In genomic region chr12:112546110-112546509, GRCm38 (mm10) we compare ENCODE assay signal across 22 mouse cellular contexts. TPM values are rescaled to one million over a fixed set of nuclear protein-coding genes. Genes with fewer than 3 reads are reported as not detected.
DNase-seq lines count a peak whose midpoint lies in the region; ATAC-seq lines count a peak whose summit lies in the region.
"Had no signal": no experiment of that assay in that cellular context is flagged by ENCODE, and none has a peak within 500 bp of the region (broad histone marks: within the 10 kb centered on the region; RNA-seq: fewer than 3 reads in every experiment).

No protein-coding gene starts in this region.

- no peak for ATAC-seq in forebrain, embryonic 11.5 days (replicated peaks; ENCODE audit: low FRiP score)
- ATAC-seq in forebrain, embryonic 15.5 days (replicated peaks): no peak
- ATAC-seq in hindbrain, embryonic 11.5 days (ENCODE audit: low FRiP score): no peak
- no peak for ATAC-seq in midbrain, embryonic 12.5 days (ENCODE audit: low FRiP score, low read depth)
- no peak for ATAC-seq in midbrain, embryonic 15.5 days (replicated peaks)
- ATAC-seq: forebrain, embryonic 14.5 days; intestine, postnatal 0 days; Patski had no signal

- no peak for DNase-seq in forebrain, embryonic 11.5 days (ENCODE audit: low spot score)
- DNase-seq in hindbrain, embryonic 10.5 days (ENCODE audit: low spot score): no peak
- DNase-seq in hindbrain, embryonic 11.5 days (ENCODE audit: low spot score): no peak
- DNase-seq: adrenal gland, postnatal 10 days; adrenal gland, postnatal 36 days; cerebellum, adult 18-20 months; cerebellum, adult 9-10 months; cerebellum, postnatal 14 days; gastrocnemius, postnatal 10 days; gastrocnemius, postnatal 36 days; heart, adult 2 months; heart, postnatal 4 days had no signal

- H3K27ac ChIP-seq in forebrain, embryonic 11.5 days (ENCODE audit: low read depth, low read length): 0 out of 2 replicates have a peak overlapping the region, but pooled peaks have one; percentile 8
- no peak overlapping the region for H3K27ac ChIP-seq in forebrain, embryonic 15.5 days (replicated peaks)
- H3K27ac ChIP-seq in hindbrain, embryonic 10.5 days: 0 out of 2 replicates have a peak overlapping the region, but pooled peaks have one; percentile 83
- no peak overlapping the region for H3K27ac ChIP-seq in hindbrain, embryonic 11.5 days (ENCODE audit: low read depth, low read length)
- H3K27ac ChIP-seq in midbrain, embryonic 12.5 days (replicated peaks): peak overlapping the region; percentile 40
- no peak overlapping the region; the same call in 1 of the 2 replicates for H3K27ac ChIP-seq in midbrain, embryonic 15.5 days
- H3K27ac ChIP-seq: heart, adult 2 months; heart, embryonic 13.5 days; hindbrain, embryonic 15.5 days had no signal

- H3K27me3 ChIP-seq in forebrain, embryonic 11.5 days (ENCODE audit: control insufficient read depth, insufficient read depth, low read length): no peaks in the 10 kb centered on the region
- H3K27me3 ChIP-seq in forebrain, embryonic 15.5 days: no peaks in the 10 kb centered on the region
- peaks cover 30% of the 10 kb centered on the region for H3K27me3 ChIP-seq in hindbrain, embryonic 10.5 days (ENCODE audit: insufficient read depth, poor library complexity, severe bottlenecking)
- H3K27me3 ChIP-seq in hindbrain, embryonic 11.5 days (ENCODE audit: control insufficient read depth, insufficient read depth, low read length): no peaks in the 10 kb centered on the region
- H3K27me3 ChIP-seq in midbrain, embryonic 12.5 days: peaks cover 26% of the 10 kb centered on the region
- no peaks in the 10 kb centered on the region for H3K27me3 ChIP-seq in midbrain, embryonic 15.5 days (replicated peaks)
- H3K27me3 ChIP-seq: heart, embryonic 13.5 days; Patski had no signal

- no peaks in the 10 kb centered on the region for H3K36me3 ChIP-seq in forebrain, embryonic 11.5 days (ENCODE audit: control insufficient read depth, insufficient read depth, low read length)
- no peaks in the 10 kb centered on the region for H3K36me3 ChIP-seq in forebrain, embryonic 15.5 days
- H3K36me3 ChIP-seq in hindbrain, embryonic 10.5 days: no peaks in the 10 kb centered on the region
- no peaks in the 10 kb centered on the region for H3K36me3 ChIP-seq in hindbrain, embryonic 11.5 days (ENCODE audit: control insufficient read depth, insufficient read depth, low read length)
- no peaks in the 10 kb centered on the region for H3K36me3 ChIP-seq in midbrain, embryonic 12.5 days
- no peaks in the 10 kb centered on the region for H3K36me3 ChIP-seq in midbrain, embryonic 15.5 days (replicated peaks)
- H3K36me3 ChIP-seq: heart, embryonic 10.5 days; heart, embryonic 13.5 days; hindbrain, embryonic 15.5 days had no signal

- peaks cover 22% of the 10 kb centered on the region for H3K4me1 ChIP-seq in forebrain, embryonic 11.5 days (replicated peaks; ENCODE audit: control insufficient read depth, insufficient read depth, low read length)
- peaks cover 39% of the 10 kb centered on the region for H3K4me1 ChIP-seq in forebrain, embryonic 15.5 days
- peaks cover 63% of the 10 kb centered on the region for H3K4me1 ChIP-seq in hindbrain, embryonic 10.5 days (replicated peaks)
- peaks cover 25% of the 10 kb centered on the region for H3K4me1 ChIP-seq in hindbrain, embryonic 11.5 days (replicated peaks; ENCODE audit: control insufficient read depth, insufficient read depth, low read length)
- peaks cover 37% of the 10 kb centered on the region for H3K4me1 ChIP-seq in midbrain, embryonic 12.5 days
- peaks cover 29% of the 10 kb centered on the region for H3K4me1 ChIP-seq in midbrain, embryonic 15.5 days

- no peak overlapping the region for H3K4me3 ChIP-seq in forebrain, embryonic 11.5 days (ENCODE audit: low read depth, low read length)
- H3K4me3 ChIP-seq in forebrain, embryonic 15.5 days: no peak overlapping the region
- no peak overlapping the region for H3K4me3 ChIP-seq in hindbrain, embryonic 10.5 days
- H3K4me3 ChIP-seq in hindbrain, embryonic 11.5 days (ENCODE audit: low read depth, low read length): no peak overlapping the region
- no peak overlapping the region for H3K4me3 ChIP-seq in midbrain, embryonic 12.5 days
- H3K4me3 ChIP-seq in midbrain, embryonic 15.5 days: no peak overlapping the region
- H3K4me3 ChIP-seq: heart, adult 2 months; heart, embryonic 10.5 days; heart, embryonic 13.5 days; hindbrain, embryonic 15.5 days had no signal

- H3K9me3 ChIP-seq in forebrain, embryonic 11.5 days (ENCODE audit: control insufficient read depth, low read length): no peaks in the 10 kb centered on the region
- H3K9me3 ChIP-seq in forebrain, embryonic 15.5 days: no peaks in the 10 kb centered on the region
- H3K9me3 ChIP-seq in hindbrain, embryonic 10.5 days: no peaks in the 10 kb centered on the region
- no peaks in the 10 kb centered on the region for H3K9me3 ChIP-seq in hindbrain, embryonic 11.5 days (ENCODE audit: control insufficient read depth, low read length)
- H3K9me3 ChIP-seq in midbrain, embryonic 12.5 days: no peaks in the 10 kb centered on the region
- H3K9me3 ChIP-seq in midbrain, embryonic 15.5 days: no peaks in the 10 kb centered on the region
- H3K9me3 ChIP-seq: heart, embryonic 10.5 days; heart, embryonic 13.5 days; hindbrain, embryonic 15.5 days had no signal

- 89% methylated on average over 8 of the region's 8 CpGs for WGBS in forebrain, embryonic 11.5 days
- WGBS in forebrain, embryonic 15.5 days: 83% methylated on average over 8 of the region's 8 CpGs
- WGBS in hindbrain, embryonic 10.5 days: 92% methylated on average over 8 of the region's 8 CpGs
- 90% methylated on average over 8 of the region's 8 CpGs for WGBS in hindbrain, embryonic 11.5 days
- WGBS in midbrain, embryonic 12.5 days: 92% methylated on average over 8 of the region's 8 CpGs
- 87% methylated on average over 8 of the region's 8 CpGs for WGBS in midbrain, embryonic 15.5 days

- no peak overlapping the region for H3K4me2 ChIP-seq in forebrain, embryonic 11.5 days (ENCODE audit: low read depth, low read length, severe bottlenecking)
- no peak overlapping the region for H3K4me2 ChIP-seq in forebrain, embryonic 15.5 days (replicated peaks)
- no peak overlapping the region for H3K4me2 ChIP-seq in hindbrain, embryonic 11.5 days (replicated peaks; ENCODE audit: low read depth, low read length)
- H3K4me2 ChIP-seq in midbrain, embryonic 12.5 days (replicated peaks): no peak overlapping the region
- H3K4me2 ChIP-seq in midbrain, embryonic 15.5 days: no peak overlapping the region
- H3K4me2 ChIP-seq: heart, embryonic 13.5 days; hindbrain, embryonic 15.5 days had no signal

- no peak overlapping the region for H3K9ac ChIP-seq in forebrain, embryonic 11.5 days (ENCODE audit: low read length)
- H3K9ac ChIP-seq in forebrain, embryonic 15.5 days (replicated peaks): no peak overlapping the region
- no peak overlapping the region for H3K9ac ChIP-seq in hindbrain, embryonic 11.5 days (ENCODE audit: low read depth, low read length)
- H3K9ac ChIP-seq in midbrain, embryonic 12.5 days (replicated peaks): no peak overlapping the region
- no peak overlapping the region for H3K9ac ChIP-seq in midbrain, embryonic 15.5 days
- H3K9ac ChIP-seq: heart, embryonic 13.5 days; hindbrain, embryonic 15.5 days had no signal

RNA-seq across cellular contexts. Expression of gene Tmem179, which starts 29.6 kb away (rescaled TPM):
- 3.1 and 3.4 TPM in 2 replicates for polyA plus RNA-seq in forebrain, embryonic 11.5 days (2014; fragmentation: Nextera tagmentation; extraction: Ambion mirVana)
- polyA plus RNA-seq in forebrain, embryonic 15.5 days (2015; fragmentation: Nextera tagmentation; extraction: Ambion mirVana): 48.4 and 51.6 TPM in 2 replicates
- polyA plus RNA-seq in hindbrain, embryonic 10.5 days (2016; fragmentation: Nextera tagmentation; extraction: Ambion mirVana): 2.9 and 7.2 TPM in 2 replicates
- polyA plus RNA-seq in hindbrain, embryonic 11.5 days (2014; fragmentation: Nextera tagmentation; extraction: Ambion mirVana): 6.0 and 7.0 TPM in 2 replicates
- polyA plus RNA-seq in midbrain, embryonic 12.5 days (2016; fragmentation: Nextera tagmentation; extraction: Ambion mirVana): 9.7 and 12.0 TPM in 2 replicates
- polyA plus RNA-seq in midbrain, embryonic 15.5 days (2015; fragmentation: Nextera tagmentation; extraction: Ambion mirVana): 87.0 and 90.2 TPM in 2 replicates

RNA-seq across cellular contexts. Expression of gene Inf2, which starts 42.5 kb away (rescaled TPM):
- 1.6 and 2.4 TPM in 2 replicates for polyA plus RNA-seq in forebrain, embryonic 11.5 days (2014; fragmentation: Nextera tagmentation; extraction: Ambion mirVana)
- 3.0 and 3.9 TPM in 2 replicates for polyA plus RNA-seq in forebrain, embryonic 15.5 days (2015; fragmentation: Nextera tagmentation; extraction: Ambion mirVana)
- polyA plus RNA-seq in hindbrain, embryonic 10.5 days (2016; fragmentation: Nextera tagmentation; extraction: Ambion mirVana): 1.5 and 1.8 TPM in 2 replicates
- polyA plus RNA-seq in hindbrain, embryonic 11.5 days (2014; fragmentation: Nextera tagmentation; extraction: Ambion mirVana): 1.2 and 1.4 TPM in 2 replicates
- polyA plus RNA-seq in midbrain, embryonic 12.5 days (2016; fragmentation: Nextera tagmentation; extraction: Ambion mirVana): 1.2 and 1.3 TPM in 2 replicates
- polyA plus RNA-seq in midbrain, embryonic 15.5 days (2015; fragmentation: Nextera tagmentation; extraction: Ambion mirVana): 1.0 and 2.4 TPM in 2 replicates

RNA-seq across cellular contexts. Expression of gene A530016L24Rik, which starts 56.9 kb away (rescaled TPM):
- 0.13 TPM in 1 of 2 replicates, not detected in the other for polyA plus RNA-seq in forebrain, embryonic 11.5 days (2014; fragmentation: Nextera tagmentation; extraction: Ambion mirVana)
- polyA plus RNA-seq in forebrain, embryonic 15.5 days (2015; fragmentation: Nextera tagmentation; extraction: Ambion mirVana): 0.14 and 0.22 TPM in 2 replicates
- not detected in 2 replicates for polyA plus RNA-seq in hindbrain, embryonic 10.5 days (2016; fragmentation: Nextera tagmentation; extraction: Ambion mirVana)
- not detected in 2 replicates for polyA plus RNA-seq in hindbrain, embryonic 11.5 days (2014; fragmentation: Nextera tagmentation; extraction: Ambion mirVana)
- not detected in 2 replicates for polyA plus RNA-seq in midbrain, embryonic 12.5 days (2016; fragmentation: Nextera tagmentation; extraction: Ambion mirVana)
- 0.22 and 0.24 TPM in 2 replicates for polyA plus RNA-seq in midbrain, embryonic 15.5 days (2015; fragmentation: Nextera tagmentation; extraction: Ambion mirVana)
- polyA plus RNA-seq: embryonic facial prominence, embryonic 11.5 days had no signal

Comparison
In these comparisons a context has a peak if more than half of its experiments do, and no peak if none do; other contexts are left out.
1. H3K27ac ChIP-seq: peak in forebrain, embryonic 11.5 days (single experiment), hindbrain, embryonic 10.5 days (single experiment) and midbrain, embryonic 12.5 days (single experiment); none in forebrain, embryonic 15.5 days (single experiment), hindbrain, embryonic 11.5 days (single experiment) and midbrain, embryonic 15.5 days (single experiment).